Mouse (Mus musculus): Measurements from ENCODE around the gene Aurka. TPM values are rescaled to one million over a fixed set of nuclear protein-coding genes. Genes with fewer than 3 reads are reported as not detected.

Aurka gene
- polyA plus RNA-seq, 1 experiment: 121 TPM

DNA sequence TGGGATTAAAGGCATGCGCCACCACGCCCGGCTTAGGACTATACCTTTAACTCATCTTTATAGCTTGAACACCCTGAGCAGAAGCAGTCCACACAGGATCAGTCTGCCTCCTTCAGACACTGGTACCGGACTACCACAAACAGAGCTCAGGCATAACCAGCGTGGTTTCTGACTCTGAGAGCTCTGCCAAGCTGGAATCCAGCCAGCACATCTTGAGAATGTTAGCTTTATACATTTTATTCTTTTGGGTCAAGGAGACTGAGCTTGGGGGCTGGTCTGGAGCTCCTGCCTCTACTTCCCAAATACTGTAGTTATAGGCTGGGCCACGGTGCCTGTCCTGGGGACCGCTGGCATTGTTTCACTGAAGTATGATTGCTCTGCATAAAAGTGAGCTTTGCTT lies 26.6 kb downstream of the Aurka start:
- H3ac ChIP-seq (ENCODE audit: control insufficient read depth, insufficient read length, low read depth): no peak overlapping the region
- no peaks in the 10 kb centered on the region for H3K79me3 ChIP-seq (ENCODE audit: low read depth)
- H3K4me3 ChIP-seq (ENCODE audit: insufficient read depth, poor library complexity, severe bottlenecking): no peak overlapping the region
- peaks cover 9% of the 10 kb centered on the region for H3K27me3 ChIP-seq (ENCODE audit: control insufficient read depth, insufficient read depth, insufficient read length)
- H3K36me3 ChIP-seq (ENCODE audit: control insufficient read depth, insufficient read depth): no peaks in the 10 kb centered on the region
- no peak for TF ChIP-seq USF1 (IDR thresholded peaks at IDR 0.05; ENCODE audit: low read depth)
- H3K79me2 ChIP-seq (ENCODE audit: control insufficient read depth, insufficient read depth): no peaks in the 10 kb centered on the region

DNA sequence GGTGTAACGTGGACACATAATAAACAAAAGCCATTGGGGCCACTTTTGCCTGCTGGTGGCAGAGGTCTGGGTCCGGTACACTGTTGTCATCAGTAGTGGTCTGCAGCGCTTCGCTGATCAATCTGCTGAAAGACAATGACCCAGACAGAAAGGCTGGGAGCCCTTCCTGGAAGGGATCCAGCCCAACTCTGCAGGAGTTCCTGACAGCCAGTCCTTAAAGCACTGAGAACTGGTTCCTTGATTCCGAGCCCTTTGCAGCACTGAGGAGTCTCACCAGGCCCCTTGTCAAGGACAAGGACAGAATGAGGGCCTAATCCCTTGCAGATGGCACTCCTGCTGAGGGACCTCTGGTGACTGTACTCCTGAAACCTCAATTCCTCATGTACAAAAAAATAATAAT lies 28.7 kb downstream of the Aurka start:
- Histone ChIP-seq H3K36me3 (ENCODE audit: control insufficient read depth, insufficient read depth) (no peaks in the 10 kb centered on the region), H3K79me2 (ENCODE audit: control insufficient read depth, insufficient read depth) (no peaks in the 10 kb centered on the region), H3ac (ENCODE audit: control insufficient read depth, insufficient read length, low read depth) (no peak overlapping the region), H3K4me3 (ENCODE audit: insufficient read depth, poor library complexity, severe bottlenecking) (no peak overlapping the region), H3K27me3 (ENCODE audit: control insufficient read depth, insufficient read depth, insufficient read length) (peaks cover 12% of the 10 kb centered on the region), H3K79me3 (ENCODE audit: low read depth) (no peaks in the 10 kb centered on the region)
- TF ChIP-seq CEBPB (IDR thresholded peaks at IDR 0.05; ENCODE audit: low read depth) (no peak), MYOG (IDR thresholded peaks at IDR 0.05; ENCODE audit: control insufficient read depth, extremely low read depth, insufficient read length) (no peak), USF1 (IDR thresholded peaks at IDR 0.05; ENCODE audit: low read depth) (no peak), FOSL1 (IDR thresholded peaks at IDR 0.05; ENCODE audit: insufficient read depth, low read length, poor library complexity, severe bottlenecking) (no peak)

DNA sequence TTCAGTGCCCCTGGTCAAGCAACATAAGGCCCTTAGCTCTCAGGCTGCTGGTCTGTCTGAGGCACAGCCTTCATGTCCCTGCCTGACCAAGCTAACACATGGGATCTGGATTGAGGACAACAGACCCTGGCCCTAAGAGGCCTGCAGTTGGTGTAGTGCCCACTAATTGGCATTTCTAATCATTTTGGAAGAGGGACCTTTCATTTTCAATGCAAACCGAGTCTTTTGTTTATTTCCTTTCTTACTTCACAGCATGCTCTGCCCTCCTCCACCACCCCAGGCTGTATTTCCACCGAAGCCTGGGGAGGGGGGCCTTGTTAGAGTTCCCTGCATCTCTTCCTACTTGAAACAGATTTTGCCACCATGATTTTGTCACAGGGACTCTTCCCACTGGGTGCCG lies 29.4 kb downstream of the Aurka start:
- peaks cover 12% of the 10 kb centered on the region for H3K27me3 ChIP-seq (ENCODE audit: control insufficient read depth, insufficient read depth, insufficient read length)
- no peak overlapping the region for H3ac ChIP-seq (ENCODE audit: control insufficient read depth, insufficient read length, low read depth)
- no peaks in the 10 kb centered on the region for H3K36me3 ChIP-seq (ENCODE audit: control insufficient read depth, insufficient read depth)
- H3K79me2 ChIP-seq (ENCODE audit: control insufficient read depth, insufficient read depth): no peaks in the 10 kb centered on the region
- no peaks in the 10 kb centered on the region for H3K79me3 ChIP-seq (ENCODE audit: low read depth)
- TF ChIP-seq CEBPB (IDR thresholded peaks at IDR 0.05; ENCODE audit: low read depth): no peak
- TF ChIP-seq MAX (IDR thresholded peaks at IDR 0.05): no peak
- H3K4me3 ChIP-seq (ENCODE audit: insufficient read depth, poor library complexity, severe bottlenecking): no peak overlapping the region

DNA sequence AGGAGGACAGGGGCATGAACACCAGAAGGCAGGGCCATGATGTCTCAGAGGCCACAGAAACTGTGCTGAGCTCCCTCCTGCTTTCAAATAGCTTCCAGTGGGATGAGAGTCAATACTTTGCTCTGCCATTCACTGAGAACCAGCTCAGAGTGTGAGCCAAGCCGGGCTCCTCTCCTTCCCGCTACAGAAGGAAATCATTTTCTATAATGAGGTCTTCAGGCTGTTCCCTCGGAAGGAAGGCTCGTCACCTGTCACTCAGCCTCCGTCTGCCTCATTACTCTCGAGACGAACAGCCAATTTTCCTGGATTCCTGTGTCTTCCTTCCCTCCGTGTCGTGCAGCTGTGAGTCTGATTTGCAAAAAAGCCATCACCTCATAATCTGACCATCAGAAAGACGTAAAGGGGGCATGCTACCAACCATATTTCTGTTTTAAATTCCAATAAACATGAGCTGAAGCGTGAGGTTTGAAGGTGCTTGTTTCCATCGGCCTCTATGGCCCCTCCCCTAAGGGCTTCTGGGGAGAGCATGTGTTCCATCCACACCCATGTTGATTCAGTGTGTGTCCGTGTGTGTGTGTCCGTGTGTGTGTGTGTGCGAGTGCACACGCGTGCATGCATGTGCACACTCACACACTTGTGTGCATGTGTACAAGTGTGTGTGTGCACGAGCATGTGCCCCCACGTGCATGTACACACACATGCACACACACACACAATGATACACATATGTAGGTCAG lies 32.0 kb downstream of the Aurka start:
- no peak for TF ChIP-seq CEBPB (IDR thresholded peaks at IDR 0.05; ENCODE audit: low read depth)
- no peak for TF ChIP-seq MYOD1 (IDR thresholded peaks at IDR 0.05; ENCODE audit: control insufficient read depth, insufficient read length, low read depth)
- no peak for TF ChIP-seq CTCF (IDR thresholded peaks at IDR 0.05; ENCODE audit: control insufficient read depth, insufficient read depth, insufficient read length)
- no peak for TF ChIP-seq MAX (IDR thresholded peaks at IDR 0.05)
- TF ChIP-seq MYOG (IDR thresholded peaks at IDR 0.05; ENCODE audit: control insufficient read depth, extremely low read depth, insufficient read length): no peak
- TF ChIP-seq FOSL1 (IDR thresholded peaks at IDR 0.05; ENCODE audit: insufficient read depth, low read length, poor library complexity, severe bottlenecking): no peak
- no peak for TF ChIP-seq USF1 (IDR thresholded peaks at IDR 0.05; ENCODE audit: low read depth)
- Histone ChIP-seq H3K36me3 (ENCODE audit: control insufficient read depth, insufficient read depth) (no peaks in the 10 kb centered on the region), H3K79me2 (ENCODE audit: control insufficient read depth, insufficient read depth) (no peaks in the 10 kb centered on the region), H3ac (ENCODE audit: control insufficient read depth, insufficient read length, low read depth) (no peak overlapping the region), H3K4me3 (ENCODE audit: insufficient read depth, poor library complexity, severe bottlenecking) (no peak overlapping the region), H3K27me3 (ENCODE audit: control insufficient read depth, insufficient read depth, insufficient read length) (peaks cover 12% of the 10 kb centered on the region), H3K79me3 (ENCODE audit: low read depth) (no peaks in the 10 kb centered on the region)

DNA sequence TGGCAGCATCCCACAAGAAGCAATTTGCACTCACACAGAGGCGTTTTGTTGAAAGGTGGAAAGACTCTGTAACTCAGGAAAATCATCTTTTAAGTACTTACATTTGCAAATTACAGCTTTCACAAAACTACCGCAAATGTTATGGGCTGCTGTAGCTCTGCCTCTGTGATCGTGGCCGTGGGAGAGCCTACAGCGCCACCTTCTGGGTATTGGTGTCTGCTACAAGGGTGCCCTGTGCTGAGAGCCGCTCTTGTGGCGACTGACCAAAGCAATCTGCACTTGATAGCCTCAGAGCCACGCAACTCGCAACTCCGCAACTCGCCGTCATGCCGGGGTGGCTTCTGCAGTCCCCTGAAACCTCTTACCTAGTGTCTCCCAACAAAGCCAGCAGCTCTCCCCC lies 41.2 kb downstream of the Aurka start:
- Histone ChIP-seq H3K79me2 (ENCODE audit: control insufficient read depth, insufficient read depth) (no peaks in the 10 kb centered on the region), H3K27me3 (ENCODE audit: control insufficient read depth, insufficient read depth, insufficient read length) (peaks cover 7% of the 10 kb centered on the region), H3ac (ENCODE audit: control insufficient read depth, insufficient read length, low read depth) (no peak overlapping the region), H3K36me3 (ENCODE audit: control insufficient read depth, insufficient read depth) (no peaks in the 10 kb centered on the region), H3K4me3 (ENCODE audit: insufficient read depth, poor library complexity, severe bottlenecking) (no peak overlapping the region), H3K79me3 (ENCODE audit: low read depth) (no peaks in the 10 kb centered on the region)
- TF ChIP-seq MYOD1 (IDR thresholded peaks at IDR 0.05; ENCODE audit: control insufficient read depth, insufficient read length, low read depth): no peak
- TF ChIP-seq CTCF (IDR thresholded peaks at IDR 0.05; ENCODE audit: control insufficient read depth, insufficient read depth, insufficient read length): peak; percentile 83

DNA sequence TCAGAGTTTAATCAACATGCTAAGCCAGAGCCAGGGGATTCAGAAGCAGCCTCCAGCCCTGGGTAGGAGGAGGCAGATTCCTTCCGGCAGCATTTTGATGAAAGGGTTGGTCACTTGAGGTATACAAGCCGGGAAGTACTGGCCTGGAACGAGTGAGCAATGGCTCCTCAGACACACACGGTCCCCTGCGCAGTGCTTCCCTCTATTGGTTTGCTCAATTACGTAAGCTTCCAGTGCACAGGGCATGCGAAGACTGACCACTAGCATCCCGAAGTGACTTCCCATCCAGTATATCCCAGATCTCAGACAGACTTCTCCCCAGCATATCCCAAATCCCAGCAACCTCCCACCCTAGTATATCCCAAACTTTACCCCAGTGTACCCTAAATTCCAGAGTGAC lies 42.1 kb downstream of the Aurka start:
- TF ChIP-seq CTCF (IDR thresholded peaks at IDR 0.05; ENCODE audit: control insufficient read depth, insufficient read depth, insufficient read length) (no peak), CEBPB (IDR thresholded peaks at IDR 0.05; ENCODE audit: low read depth) (no peak), USF1 (IDR thresholded peaks at IDR 0.05; ENCODE audit: low read depth) (no peak), MYOD1 (IDR thresholded peaks at IDR 0.05; ENCODE audit: control insufficient read depth, insufficient read length, low read depth) (no peak), MYOG (IDR thresholded peaks at IDR 0.05; ENCODE audit: control insufficient read depth, extremely low read depth, insufficient read length) (no peak), MAX (IDR thresholded peaks at IDR 0.05) (no peak), FOSL1 (IDR thresholded peaks at IDR 0.05; ENCODE audit: insufficient read depth, low read length, poor library complexity, severe bottlenecking) (no peak)
- H3ac ChIP-seq (ENCODE audit: control insufficient read depth, insufficient read length, low read depth): no peak overlapping the region
- H3K79me3 ChIP-seq (ENCODE audit: low read depth): no peaks in the 10 kb centered on the region
- no peaks in the 10 kb centered on the region for H3K79me2 ChIP-seq (ENCODE audit: control insufficient read depth, insufficient read depth)
- peaks cover 7% of the 10 kb centered on the region for H3K27me3 ChIP-seq (ENCODE audit: control insufficient read depth, insufficient read depth, insufficient read length)
- H3K4me3 ChIP-seq (ENCODE audit: insufficient read depth, poor library complexity, severe bottlenecking): no peak overlapping the region
- H3K36me3 ChIP-seq (ENCODE audit: control insufficient read depth, insufficient read depth): no peaks in the 10 kb centered on the region
